Mouse (Mus musculus) kidney, adult 2 months (tissue): ENCODE measurements at regions not wholly inside any gene's neighbourhood (a gene's known extent, or its start where the extent isn't known, plus 50 kb on each side); places are given as distances from the start of the nearest gene placed in this dataset.

ENCODE experiments used
- CTCF ChIP-seq: fragments of 200-500 bp; conservative IDR thresholded peaks from 2 replicates; pipeline ENCODE4 v1.5.1; 2011; ENCODE audit warnings: low read depth, mild to moderate bottlenecking, control low read depth, low read length, moderate library complexity, mixed read lengths; ENCODE audit not compliant: insufficient read depth, insufficient read length
- POLR2A ChIP-seq: fragments of 200-500 bp; IDR thresholded peaks from one replicate; pipeline ENCODE4 v1.6.1; 2011; ENCODE audit warnings: low read depth, low read length, control low read depth

DNA sequence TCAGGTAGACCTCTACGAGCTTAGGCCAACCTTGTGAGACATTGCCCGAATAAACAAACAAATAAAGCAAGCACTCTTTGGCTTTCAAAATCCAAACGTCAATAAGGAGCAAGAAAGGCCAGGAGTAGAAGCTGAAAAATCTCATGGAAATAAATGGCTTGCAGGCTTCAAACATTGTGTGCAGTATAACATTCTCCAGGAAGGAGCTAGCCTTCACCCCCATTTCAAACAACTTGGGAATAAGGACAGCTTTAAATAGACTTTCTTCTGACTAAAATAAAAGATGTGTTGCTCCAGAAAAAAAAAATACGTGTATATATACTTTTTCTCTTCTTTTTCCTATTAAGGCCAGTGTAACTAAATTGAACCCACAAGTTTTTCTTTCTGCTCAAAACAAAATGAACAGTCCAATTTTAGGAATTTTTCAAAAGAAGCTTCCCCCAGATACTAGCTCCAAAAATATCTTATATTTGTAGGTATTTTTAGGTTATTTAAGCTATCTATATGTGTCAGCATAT, 196.2 kb upstream of the Arpp21 start:
- TF ChIP-seq CTCF (no peak), POLR2A (no peak)
